ENCODE assay signal across 23 mouse cellular contexts in the genomic region with DNA sequence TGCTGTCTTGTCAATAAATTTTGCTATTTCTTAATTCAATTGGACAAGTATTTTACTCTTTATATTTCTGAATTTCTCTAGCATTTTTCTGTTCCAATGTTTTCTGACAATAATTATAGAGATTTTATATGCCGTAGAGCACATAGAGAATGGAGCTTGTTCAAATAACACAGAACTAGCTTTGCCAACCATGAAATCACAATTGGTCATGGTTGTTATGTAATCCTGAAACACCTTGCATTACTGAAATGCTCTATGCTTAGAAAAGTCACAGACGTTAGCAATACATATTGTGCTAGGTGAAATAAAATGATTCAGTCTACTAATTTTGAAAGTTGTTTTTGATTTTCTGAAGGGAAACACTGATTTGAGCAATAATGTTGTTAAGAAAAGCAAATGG.
"Had no signal": no experiment of that assay in that cellular context is flagged by ENCODE, and none has a peak within 500 bp of the region (broad histone marks: within the 10 kb centered on the region; RNA-seq: fewer than 3 reads in every experiment).

No protein-coding gene starts in this region.

- H3K4me2 ChIP-seq: kidney, embryonic 15.5 days; limb, embryonic 13.5 days; lung, embryonic 14.5 days; midbrain, embryonic 15.5 days; neural tube, embryonic 13.5 days; stomach, embryonic 15.5 days had no signal

- H3K4me3 ChIP-seq: kidney, embryonic 15.5 days; layer of hippocampus, adult 2 months; limb, embryonic 10.5 days; limb, embryonic 13.5 days; midbrain, embryonic 15.5 days; myocyte; neural tube, embryonic 13.5 days; stomach, embryonic 15.5 days had no signal

- ATAC-seq: liver, postnatal 0 days; lung, postnatal 0 days; midbrain, embryonic 15.5 days had no signal

- H3K9ac ChIP-seq: kidney, embryonic 15.5 days; limb, embryonic 13.5 days; liver, embryonic 14.5 days; liver, postnatal 0 days; lung, embryonic 14.5 days; midbrain, embryonic 15.5 days; neural tube, embryonic 13.5 days; stomach, embryonic 15.5 days had no signal

- H3K36me3 ChIP-seq: kidney, embryonic 15.5 days; limb, embryonic 10.5 days; limb, embryonic 13.5 days; midbrain, embryonic 15.5 days; neural tube, embryonic 13.5 days; stomach, embryonic 15.5 days had no signal

- H3K27ac ChIP-seq: kidney, embryonic 15.5 days; layer of hippocampus, adult 2 months; limb, embryonic 10.5 days; limb, embryonic 13.5 days; liver, embryonic 14.5 days; macrophage; midbrain, embryonic 15.5 days; neural tube, embryonic 13.5 days; stomach, embryonic 15.5 days had no signal

- H3K4me1 ChIP-seq: kidney, embryonic 15.5 days; limb, embryonic 10.5 days; limb, embryonic 13.5 days; midbrain, embryonic 15.5 days; neural tube, embryonic 13.5 days; stomach, embryonic 15.5 days had no signal

- H3K27me3 ChIP-seq: kidney, embryonic 15.5 days; limb, embryonic 13.5 days; midbrain, embryonic 15.5 days; neural tube, embryonic 13.5 days; stomach, embryonic 15.5 days had no signal

- DNase-seq: kidney, adult 11 months; kidney, adult 8-10 months; kidney, postnatal 10 days; kidney, postnatal 4 days; layer of hippocampus, adult 9-11 months; liver; liver, postnatal 0 days; lung, embryonic 14.5 days; retina, postnatal 1 day; right cerebral cortex, postnatal 25 days; spleen, adult 18-20 months; thymus, postnatal 25 days had no signal

- H3K9me3 ChIP-seq: kidney, embryonic 15.5 days; limb, embryonic 10.5 days; limb, embryonic 13.5 days; midbrain, embryonic 15.5 days; neural tube, embryonic 13.5 days; stomach, embryonic 15.5 days had no signal
